Mouse (Mus musculus): Measurements from ENCODE around the gene Ccdc92b. TPM values are rescaled to one million over a fixed set of nuclear protein-coding genes. Genes with fewer than 3 reads are reported as not detected.

The Ccdc92b gene
- total and polyA plus RNA-seq, 3 experiments = 0.05 TPM; not detected in 2

GRCm38 (mm10) chr11:74602286-74602685 is 17.1 kb upstream of the Ccdc92b start:
- TF ChIP-seq TAL1 (conservative IDR thresholded peaks at IDR 0.05; ENCODE audit: low read depth, low read length) (no peak), GATA1 (IDR thresholded peaks at IDR 0.05; ENCODE audit: borderline replicate concordance, low read length) (no peak), POLR2AphosphoS5 (IDR thresholded peaks at IDR 0.05; ENCODE audit: insufficient replicate concordance, low read depth, low read length) (no peak), CTCF (IDR thresholded peaks at IDR 0.05; ENCODE audit: low read depth, low read length) (no peak), GATA2 (IDR thresholded peaks at IDR 0.05; ENCODE audit: borderline replicate concordance, low read depth, low read length) (no peak)
- Histone ChIP-seq H3K4me1 (ENCODE audit: insufficient read depth, low read depth, low read length) (peaks cover 4% of the 10 kb centered on the region), H3K27me3 (ENCODE audit: insufficient read depth, low read length) (peaks cover 31% of the 10 kb centered on the region), H3K4me3 (ENCODE audit: low read depth, low read length) (no peak overlapping the region), H3K36me3 (replicated peaks) (no peaks in the 10 kb centered on the region), H3K9me3 (replicated peaks) (peaks cover 4% of the 10 kb centered on the region; the same call in 1 of the 2 replicates)
- no peak for DNase-seq (ENCODE audit: low spot score)
- no peak for ATAC-seq (ENCODE audit: extremely low read depth, insufficient number of reproducible peaks, low FRiP score, poor library complexity, severe bottlenecking)

GRCm38 (mm10) chr11:74610068-74610467 is 9.3 kb upstream of the Ccdc92b start:
- Histone ChIP-seq H3K36me3 (replicated peaks) (no peaks in the 10 kb centered on the region), H3K4me1 (ENCODE audit: insufficient read depth, low read depth, low read length) (no peaks in the 10 kb centered on the region), H3K27me3 (ENCODE audit: insufficient read depth, low read length) (peaks cover 40% of the 10 kb centered on the region), H3K4me3 (ENCODE audit: low read depth, low read length) (no peak overlapping the region), H3K9me3 (replicated peaks) (0 out of 2 replicates have a peak, but pooled peaks cover 4% of the 10 kb centered on the region)
- TF ChIP-seq TAL1 (conservative IDR thresholded peaks at IDR 0.05; ENCODE audit: low read depth, low read length) (no peak), GATA2 (IDR thresholded peaks at IDR 0.05; ENCODE audit: borderline replicate concordance, low read depth, low read length) (no peak), GATA1 (IDR thresholded peaks at IDR 0.05; ENCODE audit: borderline replicate concordance, low read length) (no peak), CTCF (IDR thresholded peaks at IDR 0.05; ENCODE audit: low read depth, low read length) (no peak), POLR2AphosphoS5 (IDR thresholded peaks at IDR 0.05; ENCODE audit: insufficient replicate concordance, low read depth, low read length) (no peak)
- no peak for ATAC-seq (ENCODE audit: extremely low read depth, insufficient number of reproducible peaks, low FRiP score, poor library complexity, severe bottlenecking)
- no peak for DNase-seq (ENCODE audit: low spot score)

- TF ChIP-seq POLR2AphosphoS5 (IDR thresholded peaks at IDR 0.05; ENCODE audit: insufficient replicate concordance, low read depth, low read length) (no peak), TAL1 (conservative IDR thresholded peaks at IDR 0.05; ENCODE audit: low read depth, low read length) (no peak), CTCF (IDR thresholded peaks at IDR 0.05; ENCODE audit: low read depth, low read length) (no peak), GATA1 (IDR thresholded peaks at IDR 0.05; ENCODE audit: borderline replicate concordance, low read length) (no peak), GATA2 (IDR thresholded peaks at IDR 0.05; ENCODE audit: borderline replicate concordance, low read depth, low read length) (no peak)
- Histone ChIP-seq H3K36me3 (replicated peaks) (no peaks in the 10 kb centered on the region), H3K4me1 (ENCODE audit: insufficient read depth, low read depth, low read length) (no peaks in the 10 kb centered on the region), H3K4me3 (ENCODE audit: low read depth, low read length) (no peak within 1 kb of the TSS), H3K9me3 (replicated peaks) (0 out of 2 replicates have a peak, but pooled peaks cover 4% of the 10 kb centered on the region), H3K27me3 (ENCODE audit: insufficient read depth, low read length) (peaks cover 41% of the 10 kb centered on the region)
- DNase-seq (ENCODE audit: low spot score) (no peak), ATAC-seq (ENCODE audit: extremely low read depth, insufficient number of reproducible peaks, low FRiP score, poor library complexity, severe bottlenecking) (no peak)
Measured at GRCm38 (mm10) chr11:74610545-74611176, 8.7 kb upstream of the Ccdc92b start, which contains the start of gene Rap1gap2. Rap1gap2 (minus strand) TSS chr11:74610915.

GRCm38 (mm10) chr11:74611437-74611836 is 8.0 kb upstream of the Ccdc92b start:
- TF ChIP-seq GATA2 (IDR thresholded peaks at IDR 0.05; ENCODE audit: borderline replicate concordance, low read depth, low read length) (no peak), GATA1 (IDR thresholded peaks at IDR 0.05; ENCODE audit: borderline replicate concordance, low read length) (no peak)
- Histone ChIP-seq H3K4me1 (ENCODE audit: insufficient read depth, low read depth, low read length) (no peaks in the 10 kb centered on the region), H3K9me3 (replicated peaks) (0 out of 2 replicates have a peak, but pooled peaks cover 4% of the 10 kb centered on the region), H3K4me3 (ENCODE audit: low read depth, low read length) (no peak overlapping the region), H3K27me3 (ENCODE audit: insufficient read depth, low read length) (peaks cover 43% of the 10 kb centered on the region), H3K36me3 (replicated peaks) (no peaks in the 10 kb centered on the region)
- DNase-seq (ENCODE audit: low spot score) (no peak), ATAC-seq (ENCODE audit: extremely low read depth, insufficient number of reproducible peaks, low FRiP score, poor library complexity, severe bottlenecking) (no peak)

- DNase-seq (ENCODE audit: low spot score) = no peak
- no peaks in the 10 kb centered on the region for H3K4me1 ChIP-seq (ENCODE audit: insufficient read depth, low read depth, low read length)
- TF ChIP-seq CTCF (IDR thresholded peaks at IDR 0.05; ENCODE audit: low read depth, low read length) (no peak), GATA2 (IDR thresholded peaks at IDR 0.05; ENCODE audit: borderline replicate concordance, low read depth, low read length) (no peak), TAL1 (conservative IDR thresholded peaks at IDR 0.05; ENCODE audit: low read depth, low read length) (no peak), POLR2AphosphoS5 (IDR thresholded peaks at IDR 0.05; ENCODE audit: insufficient replicate concordance, low read depth, low read length) (no peak), GATA1 (IDR thresholded peaks at IDR 0.05; ENCODE audit: borderline replicate concordance, low read length) (no peak)
- ATAC-seq (ENCODE audit: extremely low read depth, insufficient number of reproducible peaks, low FRiP score, poor library complexity, severe bottlenecking) = no peak
- H3K4me3 ChIP-seq (ENCODE audit: low read depth, low read length) = no peak overlapping the region
- H3K27me3 ChIP-seq (ENCODE audit: insufficient read depth, low read length) = peaks cover 50% of the 10 kb centered on the region
- H3K9me3 ChIP-seq (replicated peaks) = 0 out of 2 replicates have a peak, but pooled peaks cover 4% of the 10 kb centered on the region
- no peaks in the 10 kb centered on the region for H3K36me3 ChIP-seq (replicated peaks)
Measured at GRCm38 (mm10) chr11:74613428-74613827, 6.0 kb upstream of the Ccdc92b start.

GRCm38 (mm10) chr11:74615571-74615970 is 3.8 kb upstream of the Ccdc92b start:
- Histone ChIP-seq H3K4me1 (ENCODE audit: insufficient read depth, low read depth, low read length) (peaks cover 7% of the 10 kb centered on the region), H3K36me3 (replicated peaks) (no peaks in the 10 kb centered on the region), H3K9me3 (replicated peaks) (0 out of 2 replicates have a peak, but pooled peaks cover 6% of the 10 kb centered on the region), H3K27me3 (ENCODE audit: insufficient read depth, low read length) (peaks cover 54% of the 10 kb centered on the region), H3K4me3 (ENCODE audit: low read depth, low read length) (no peak overlapping the region)
- no peak for ATAC-seq (ENCODE audit: extremely low read depth, insufficient number of reproducible peaks, low FRiP score, poor library complexity, severe bottlenecking)
- TF ChIP-seq TAL1 (conservative IDR thresholded peaks at IDR 0.05; ENCODE audit: low read depth, low read length) (no peak), GATA1 (IDR thresholded peaks at IDR 0.05; ENCODE audit: borderline replicate concordance, low read length) (no peak), CTCF (IDR thresholded peaks at IDR 0.05; ENCODE audit: low read depth, low read length) (no peak), GATA2 (IDR thresholded peaks at IDR 0.05; ENCODE audit: borderline replicate concordance, low read depth, low read length) (no peak)
- DNase-seq (ENCODE audit: low spot score) = no peak

Measured in G1E (cell line).